Mouse (Mus musculus): ENCODE results near the gene Dppa5a. TPM values are rescaled to one million over a fixed set of nuclear protein-coding genes. Genes with fewer than 3 reads are reported as not detected.
"Not testable (repeated sequence)": the region's sequence is repeated elsewhere in the genome, so short reads cannot be mapped to it uniquely, and the experiment has no call there.

Dppa5a gene
- polyA plus RNA-seq (2014; fragmentation: Nextera tagmentation; extraction: Ambion mirVana): not detected in 2 replicates

GRCm38 (mm10) chr9:78367959-78368358 lies at the start of gene Dppa5a:
TSS of gene Dppa5a (minus strand) at chr9:78368177.
- H3K36me3 ChIP-seq (ENCODE audit: insufficient read depth); ATAC-seq (ENCODE audit: insufficient read depth); H3K9me3 ChIP-seq (ENCODE audit: low read depth, low read length); H3K4me3 ChIP-seq (ENCODE audit: low read depth, low read length); DNase-seq; H3K27ac ChIP-seq (ENCODE audit: low read depth); H3K4me1 ChIP-seq (ENCODE audit: insufficient read depth); H3K4me2 ChIP-seq; H3K27me3 ChIP-seq (ENCODE audit: insufficient read depth, low read length); H3K9ac ChIP-seq: not testable (repeated sequence)
- 88% methylated on average over 16 of the region's 16 CpGs for WGBS

GRCm38 (mm10) chr9:78401596-78401995 lies 33.6 kb upstream of the Dppa5a start:
- Histone ChIP-seq H3K9me3 (ENCODE audit: low read depth, low read length) (no peaks in the 10 kb centered on the region), H3K9ac (no peak overlapping the region), H3K4me1 (ENCODE audit: insufficient read depth) (no peaks in the 10 kb centered on the region), H3K4me3 (ENCODE audit: low read depth, low read length) (no peak overlapping the region), H3K4me2 (no peak overlapping the region), H3K36me3 (ENCODE audit: insufficient read depth) (no peaks in the 10 kb centered on the region), H3K27ac (ENCODE audit: low read depth) (no peak overlapping the region), H3K27me3 (ENCODE audit: insufficient read depth, low read length) (peaks cover 12% of the 10 kb centered on the region)
- DNase-seq: no peak
- TF ChIP-seq CTCF (IDR thresholded peaks at IDR 0.05; ENCODE audit: low read depth): no peak
- no peak for ATAC-seq (ENCODE audit: insufficient read depth)
- WGBS: 80% methylated on average over 7 of the region's 7 CpGs

GRCm38 (mm10) chr9:78400570-78400969 lies 32.6 kb upstream of the Dppa5a start:
- no peak overlapping the region for H3K27ac ChIP-seq (ENCODE audit: low read depth)
- H3K4me2 ChIP-seq: no peak overlapping the region
- H3K4me3 ChIP-seq (ENCODE audit: low read depth, low read length): no peak overlapping the region
- H3K27me3 ChIP-seq (ENCODE audit: insufficient read depth, low read length): peaks cover 22% of the 10 kb centered on the region
- no peak for TF ChIP-seq CTCF (IDR thresholded peaks at IDR 0.05; ENCODE audit: low read depth)
- no peaks in the 10 kb centered on the region for H3K36me3 ChIP-seq (ENCODE audit: insufficient read depth)
- no peak overlapping the region for H3K9ac ChIP-seq
- ATAC-seq (ENCODE audit: insufficient read depth) (no peak), DNase-seq (no peak)
- H3K4me1 ChIP-seq (ENCODE audit: insufficient read depth): no peaks in the 10 kb centered on the region
- no peaks in the 10 kb centered on the region for H3K9me3 ChIP-seq (ENCODE audit: low read depth, low read length)
- WGBS: 55% methylated on average over 5 of the region's 5 CpGs

- no peak for DNase-seq
- no peak for ATAC-seq (ENCODE audit: insufficient read depth)
- Histone ChIP-seq H3K4me3 (ENCODE audit: low read depth, low read length) (no peak overlapping the region; the same call in 1 of the 2 replicates), H3K36me3 (ENCODE audit: insufficient read depth) (no peaks in the 10 kb centered on the region), H3K27ac (ENCODE audit: low read depth) (no peak overlapping the region), H3K4me2 (peak overlapping the region; percentile 63), H3K4me1 (ENCODE audit: insufficient read depth) (no peaks in the 10 kb centered on the region), H3K9me3 (ENCODE audit: low read depth, low read length) (no peaks in the 10 kb centered on the region), H3K9ac (no peak overlapping the region), H3K27me3 (ENCODE audit: insufficient read depth, low read length) (peaks cover 55% of the 10 kb centered on the region)
- WGBS: 57% methylated on average over 9 of the region's 9 CpGs
- TF ChIP-seq CTCF (IDR thresholded peaks at IDR 0.05; ENCODE audit: low read depth): no peak
These were observed 28.5 kb upstream of the Dppa5a start for GRCm38 (mm10) chr9:78396517-78396916.

GRCm38 (mm10) chr9:78395630-78396351 lies 27.8 kb upstream of the Dppa5a start, which contains the start of gene Ddx43:
TSS of gene Ddx43 (plus strand) at chr9:78395777.
- H3K4me2 ChIP-seq: peak within 1 kb of the TSS; percentile 63
- H3K4me1 ChIP-seq (ENCODE audit: insufficient read depth): no peaks in the 10 kb centered on the region
- peak within 1 kb of the TSS; percentile 40; the same call in 1 of the 2 replicates for H3K9ac ChIP-seq
- DNase-seq (peak; percentile 83), ATAC-seq (ENCODE audit: insufficient read depth) (peak; percentile 94)
- peaks cover 55% of the 10 kb centered on the region for H3K27me3 ChIP-seq (ENCODE audit: insufficient read depth, low read length)
- peak within 1 kb of the TSS; percentile 39 for H3K4me3 ChIP-seq (ENCODE audit: low read depth, low read length)
- no peaks in the 10 kb centered on the region for H3K36me3 ChIP-seq (ENCODE audit: insufficient read depth)
- H3K9me3 ChIP-seq (ENCODE audit: low read depth, low read length): no peaks in the 10 kb centered on the region
- 3% methylated on average over 93 of the region's 93 CpGs for WGBS
- TF ChIP-seq CTCF (IDR thresholded peaks at IDR 0.05; ENCODE audit: low read depth): no peak
- no peak within 1 kb of the TSS for H3K27ac ChIP-seq (ENCODE audit: low read depth)

GRCm38 (mm10) chr9:78395244-78395629 lies 27.3 kb upstream of the Dppa5a start:
- ATAC-seq (ENCODE audit: insufficient read depth): peak; percentile 10; the same call in 1 of the 2 replicates

GRCm38 (mm10) chr9:78394602-78395001 lies 26.6 kb upstream of the Dppa5a start:
- ATAC-seq (ENCODE audit: insufficient read depth): no peak
- Histone ChIP-seq H3K9ac (no peak overlapping the region), H3K36me3 (ENCODE audit: insufficient read depth) (no peaks in the 10 kb centered on the region), H3K4me3 (ENCODE audit: low read depth, low read length) (no peak overlapping the region), H3K4me1 (ENCODE audit: insufficient read depth) (no peaks in the 10 kb centered on the region), H3K9me3 (ENCODE audit: low read depth, low read length) (no peaks in the 10 kb centered on the region), H3K27ac (ENCODE audit: low read depth) (no peak overlapping the region), H3K4me2 (no peak overlapping the region), H3K27me3 (ENCODE audit: insufficient read depth, low read length) (peaks cover 55% of the 10 kb centered on the region)
- DNase-seq: no peak
- 67% methylated on average over 7 of the region's 7 CpGs for WGBS
- TF ChIP-seq CTCF (IDR thresholded peaks at IDR 0.05; ENCODE audit: low read depth): no peak

More at GRCm38 (mm10) chr9:78395244-78395629, 27.3 kb upstream of the Dppa5a start:
- H3K9ac ChIP-seq: no peak overlapping the region
- WGBS: 32% methylated on average over 11 of the region's 11 CpGs
- DNase-seq: no peak
- H3K27me3 ChIP-seq (ENCODE audit: insufficient read depth, low read length): peaks cover 55% of the 10 kb centered on the region
- peak overlapping the region; percentile 63 for H3K4me2 ChIP-seq
- no peaks in the 10 kb centered on the region for H3K4me1 ChIP-seq (ENCODE audit: insufficient read depth)
- no peaks in the 10 kb centered on the region for H3K36me3 ChIP-seq (ENCODE audit: insufficient read depth)
- H3K4me3 ChIP-seq (ENCODE audit: low read depth, low read length): peak overlapping the region; percentile 39
- no peak overlapping the region for H3K27ac ChIP-seq (ENCODE audit: low read depth)
- H3K9me3 ChIP-seq (ENCODE audit: low read depth, low read length): no peaks in the 10 kb centered on the region
- no peak for TF ChIP-seq CTCF (IDR thresholded peaks at IDR 0.05; ENCODE audit: low read depth)

Measured in lung, embryonic 14.5 days (tissue).